Mouse (Mus musculus): ENCODE data around the gene Arxes2. TPM values are rescaled to one million over a fixed set of nuclear protein-coding genes. Genes with fewer than 3 reads are reported as not detected.
"Not testable (repeated sequence)": the region's sequence is repeated elsewhere in the genome, so short reads cannot be mapped to it uniquely, and the experiment has no call there.

Gene Arxes2
- 143 TPM in 2 replicates for polyA plus RNA-seq (2012; rRNA removed)

GRCm38 (mm10) chrX:135993664-135994119, at the start of gene Arxes2:
TSS of gene Arxes2 (plus strand) at chrX:135993824.
- 0% methylated on average over 12 of the region's 39 CpGs for WGBS
- peak within 1 kb of the TSS; percentile 26 for H3K4me3 ChIP-seq (replicated peaks; ENCODE audit: insufficient read depth, low read depth, low read length)
- H3K27ac ChIP-seq (ENCODE audit: insufficient read depth, low read length): peak within 1 kb of the TSS; percentile 53; the same call in 1 of the 2 replicates
- DNase-seq: peak; percentile 46 to 58
- H3K27me3 ChIP-seq (ENCODE audit: control insufficient read depth, insufficient read depth, low read length); H3K4me1 ChIP-seq (ENCODE audit: control insufficient read depth, insufficient read depth, low read length): not testable (repeated sequence)

DNA sequence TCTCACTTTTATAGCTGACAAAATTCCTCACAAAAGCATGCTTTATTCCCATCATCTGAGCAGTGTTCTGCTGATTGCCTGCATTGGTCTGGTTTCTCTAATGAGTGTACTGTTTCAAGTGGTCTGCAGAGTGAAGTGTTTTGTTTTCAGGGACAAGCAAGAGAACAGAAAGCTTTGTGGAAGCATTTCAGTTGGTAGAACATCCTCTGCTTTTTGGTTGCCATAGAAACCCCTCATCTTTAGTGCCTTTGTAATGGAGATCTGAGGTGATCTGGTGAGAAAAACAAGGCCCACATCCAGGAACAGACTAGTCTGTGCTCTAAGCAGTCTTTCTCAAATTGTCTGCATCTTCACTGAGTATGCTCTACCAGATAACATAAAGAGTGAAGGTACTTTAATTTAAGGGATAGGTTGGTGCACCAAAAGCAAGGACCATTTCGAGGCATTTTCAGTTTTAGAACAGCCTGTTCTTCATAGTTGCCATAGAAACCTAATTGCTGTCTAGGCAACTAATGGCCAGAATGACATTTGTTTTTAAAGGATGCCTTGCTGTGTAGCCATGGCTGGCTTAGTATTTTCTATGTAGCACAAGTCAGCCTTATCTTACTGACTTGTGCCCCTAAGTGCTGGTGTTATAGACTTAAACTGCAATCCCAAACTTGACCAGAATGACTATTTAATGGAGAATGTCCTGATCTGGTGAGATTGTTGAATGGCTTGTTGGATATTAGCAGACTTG, 44.8 kb upstream of the Arxes2 start:
- 34% methylated on average over 1 of the region's 1 CpGs for WGBS

DNA sequence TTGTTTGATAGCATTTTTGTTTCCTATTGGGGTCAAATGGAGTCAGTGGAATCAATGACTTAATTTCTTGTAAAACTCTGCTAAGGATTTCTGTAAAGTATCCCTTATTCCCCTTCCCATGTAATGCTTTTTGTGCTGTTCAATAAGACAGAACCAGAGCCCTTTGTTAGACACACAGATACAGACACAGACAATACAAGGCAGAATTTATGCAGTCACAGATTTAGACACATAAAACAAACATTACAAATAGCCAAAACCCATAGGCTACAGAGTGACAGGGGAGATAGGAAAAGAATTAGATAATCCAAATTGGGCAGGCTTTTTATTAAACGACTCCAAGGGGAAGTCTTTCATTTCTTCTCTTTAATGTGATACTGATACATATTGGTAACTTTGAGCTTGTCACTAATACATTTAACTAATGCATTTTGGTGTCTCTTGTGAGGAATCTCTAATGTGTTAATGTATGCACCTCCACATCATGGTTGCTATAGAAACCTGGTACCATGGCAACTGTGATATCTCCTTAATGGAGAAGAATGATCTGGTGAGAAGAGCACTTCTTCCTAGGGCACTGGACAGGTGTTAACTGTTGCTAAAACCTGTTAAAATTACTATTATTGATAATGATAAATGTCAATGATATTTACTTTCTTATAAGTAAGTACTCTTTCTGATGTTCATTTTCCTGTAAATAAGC, 36.5 kb upstream of the Arxes2 start:
- TF ChIP-seq CTCF (IDR thresholded peaks at IDR 0.05; ENCODE audit: borderline replicate concordance, insufficient read depth, low read depth, low read length) (no peak), POLR2A (IDR thresholded peaks at IDR 0.05; ENCODE audit: borderline replicate concordance, insufficient read depth, low read length) (no peak)
- DNase-seq: no peak
- Histone ChIP-seq H3K27ac (ENCODE audit: insufficient read depth, low read length) (no peak overlapping the region), H3K27me3 (ENCODE audit: control insufficient read depth, insufficient read depth, low read length) (no peaks in the 10 kb centered on the region), H3K4me1 (ENCODE audit: control insufficient read depth, insufficient read depth, low read length) (no peaks in the 10 kb centered on the region), H3K4me3 (replicated peaks; ENCODE audit: insufficient read depth, low read depth, low read length) (no peak overlapping the region)
- WGBS: 76% methylated on average over 1 of the region's 1 CpGs

More for the DNA sequence above, 44.8 kb upstream of the Arxes2 start:
- no peak for TF ChIP-seq CTCF (IDR thresholded peaks at IDR 0.05; ENCODE audit: borderline replicate concordance, insufficient read depth, low read depth, low read length)
- TF ChIP-seq POLR2A (IDR thresholded peaks at IDR 0.05; ENCODE audit: borderline replicate concordance, insufficient read depth, low read length): no peak
- no peaks in the 10 kb centered on the region for H3K4me1 ChIP-seq (ENCODE audit: control insufficient read depth, insufficient read depth, low read length)
- no peak for DNase-seq
- no peaks in the 10 kb centered on the region for H3K27me3 ChIP-seq (ENCODE audit: control insufficient read depth, insufficient read depth, low read length)
- H3K4me3 ChIP-seq (replicated peaks; ENCODE audit: insufficient read depth, low read depth, low read length): no peak overlapping the region
- no peak overlapping the region for H3K27ac ChIP-seq (ENCODE audit: insufficient read depth, low read length)

DNA sequence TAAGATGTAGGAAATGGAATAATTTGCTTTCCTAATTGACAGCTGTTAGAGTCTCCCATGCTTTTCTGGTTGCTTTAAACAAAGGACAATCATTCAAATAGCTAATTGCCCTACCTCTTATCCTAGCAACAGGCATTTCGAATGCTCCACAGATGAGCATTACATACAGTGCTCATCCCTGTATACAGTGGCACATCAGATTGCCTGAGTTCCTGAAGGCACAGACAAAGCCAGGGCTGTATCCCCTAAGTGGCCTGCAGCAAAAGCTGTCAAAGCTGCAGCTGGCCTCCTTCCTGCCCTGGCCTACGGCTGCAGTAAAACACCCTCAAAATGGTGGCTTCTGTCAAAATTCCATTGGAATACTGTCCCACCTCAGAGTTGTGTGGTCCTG, 35.9 kb upstream of the Arxes2 start:
- H3K4me3 ChIP-seq (replicated peaks; ENCODE audit: insufficient read depth, low read depth, low read length): no peak overlapping the region
- no peak for DNase-seq
- 51% methylated on average over 2 of the region's 2 CpGs for WGBS
- no peaks in the 10 kb centered on the region for H3K27me3 ChIP-seq (ENCODE audit: control insufficient read depth, insufficient read depth, low read length)
- H3K27ac ChIP-seq (ENCODE audit: insufficient read depth, low read length): no peak overlapping the region
- no peaks in the 10 kb centered on the region for H3K4me1 ChIP-seq (ENCODE audit: control insufficient read depth, insufficient read depth, low read length)
- no peak for TF ChIP-seq CTCF (IDR thresholded peaks at IDR 0.05; ENCODE audit: borderline replicate concordance, insufficient read depth, low read depth, low read length)
- no peak for TF ChIP-seq POLR2A (IDR thresholded peaks at IDR 0.05; ENCODE audit: borderline replicate concordance, insufficient read depth, low read length)

- Histone ChIP-seq H3K27ac (ENCODE audit: insufficient read depth, low read length) (no peak overlapping the region), H3K27me3 (ENCODE audit: control insufficient read depth, insufficient read depth, low read length) (no peaks in the 10 kb centered on the region), H3K4me3 (replicated peaks; ENCODE audit: insufficient read depth, low read depth, low read length) (no peak overlapping the region), H3K4me1 (ENCODE audit: control insufficient read depth, insufficient read depth, low read length) (no peaks in the 10 kb centered on the region)
- TF ChIP-seq POLR2A (IDR thresholded peaks at IDR 0.05; ENCODE audit: borderline replicate concordance, insufficient read depth, low read length) (no peak), CTCF (IDR thresholded peaks at IDR 0.05; ENCODE audit: borderline replicate concordance, insufficient read depth, low read depth, low read length) (no peak)
- DNase-seq: no peak
- 55% methylated on average over 7 of the region's 7 CpGs for WGBS
These were observed 34.9 kb upstream of the Arxes2 start for GRCm38 (mm10) chrX:135958589-135959225.

- WGBS: 92% methylated on average over 4 of the region's 4 CpGs
- TF ChIP-seq CTCF (IDR thresholded peaks at IDR 0.05; ENCODE audit: borderline replicate concordance, insufficient read depth, low read depth, low read length) (no peak), POLR2A (IDR thresholded peaks at IDR 0.05; ENCODE audit: borderline replicate concordance, insufficient read depth, low read length) (no peak)
- no peak for DNase-seq
- no peaks in the 10 kb centered on the region for H3K4me1 ChIP-seq (ENCODE audit: control insufficient read depth, insufficient read depth, low read length)
- no peak overlapping the region for H3K4me3 ChIP-seq (replicated peaks; ENCODE audit: insufficient read depth, low read depth, low read length)
- H3K27ac ChIP-seq (ENCODE audit: insufficient read depth, low read length): no peak overlapping the region
- no peaks in the 10 kb centered on the region for H3K27me3 ChIP-seq (ENCODE audit: control insufficient read depth, insufficient read depth, low read length)
These were observed 34.1 kb upstream of the Arxes2 start for GRCm38 (mm10) chrX:135959536-135959935.

- H3K4me3 ChIP-seq (replicated peaks; ENCODE audit: insufficient read depth, low read depth, low read length): no peak overlapping the region
- WGBS: 70% methylated on average over 2 of the region's 2 CpGs
- no peaks in the 10 kb centered on the region for H3K4me1 ChIP-seq (ENCODE audit: control insufficient read depth, insufficient read depth, low read length)
- TF ChIP-seq POLR2A (IDR thresholded peaks at IDR 0.05; ENCODE audit: borderline replicate concordance, insufficient read depth, low read length) (no peak), CTCF (IDR thresholded peaks at IDR 0.05; ENCODE audit: borderline replicate concordance, insufficient read depth, low read depth, low read length) (no peak)
- no peak overlapping the region for H3K27ac ChIP-seq (ENCODE audit: insufficient read depth, low read length)
- DNase-seq: no peak
- H3K27me3 ChIP-seq (ENCODE audit: control insufficient read depth, insufficient read depth, low read length): no peaks in the 10 kb centered on the region
These were observed 31.3 kb upstream of the Arxes2 start for GRCm38 (mm10) chrX:135962342-135962741.

Data from cerebellum, adult 2 months (tissue).